Mouse (Mus musculus): ENCODE data around the gene Sardh. TPM values are rescaled to one million over a fixed set of nuclear protein-coding genes. Genes with fewer than 3 reads are reported as not detected.

Gene Sardh
- polyA plus RNA-seq, 1 experiment from 2014 or later, result 3.1 TPM

- 69% methylated on average over 2 of the region's 2 CpGs for WGBS
- Histone ChIP-seq H3K36me3 (no peaks in the 10 kb centered on the region), H3K9me3 (replicated peaks) (no peaks in the 10 kb centered on the region), H3K27me3 (ENCODE audit: low read depth, poor library complexity, severe bottlenecking) (no peaks in the 10 kb centered on the region), H3K4me3 (no peak overlapping the region), H3K27ac (0 out of 2 replicates have a peak overlapping the region, but pooled peaks have one; percentile 0), H3K4me1 (peaks cover 15% of the 10 kb centered on the region; the same call in 1 of the 2 replicates)
- DNase-seq (ENCODE audit: low spot score), result no peak
These were observed 662 bp downstream of the Sardh start for GRCm38 (mm10) chr2:27247487-27247863.

- WGBS, result 59% methylated on average over 7 of the region's 7 CpGs
- no peak for DNase-seq (ENCODE audit: low spot score)
- Histone ChIP-seq H3K36me3 (no peaks in the 10 kb centered on the region), H3K27me3 (ENCODE audit: low read depth, poor library complexity, severe bottlenecking) (no peaks in the 10 kb centered on the region), H3K9me3 (replicated peaks) (no peaks in the 10 kb centered on the region), H3K4me1 (peaks cover 15% of the 10 kb centered on the region; the same call in 1 of the 2 replicates), H3K4me3 (no peak overlapping the region), H3K27ac (0 out of 2 replicates have a peak overlapping the region, but pooled peaks have one; percentile 0)
These were observed 1.2 kb downstream of the Sardh start for GRCm38 (mm10) chr2:27246712-27247486.

GRCm38 (mm10) chr2:27245947-27246346 is 2.2 kb downstream of the Sardh start:
- Histone ChIP-seq H3K9me3 (replicated peaks) (no peaks in the 10 kb centered on the region), H3K4me1 (peaks cover 15% of the 10 kb centered on the region; the same call in 1 of the 2 replicates), H3K27me3 (ENCODE audit: low read depth, poor library complexity, severe bottlenecking) (no peaks in the 10 kb centered on the region), H3K4me3 (no peak overlapping the region), H3K27ac (no peak overlapping the region), H3K36me3 (no peaks in the 10 kb centered on the region)
- WGBS, result 72% methylated on average over 7 of the region's 7 CpGs
- DNase-seq (ENCODE audit: low spot score), result no peak

- Histone ChIP-seq H3K27me3 (ENCODE audit: low read depth, poor library complexity, severe bottlenecking) (peaks cover 6% of the 10 kb centered on the region; the same call in 1 of the 2 replicates), H3K27ac (no peak overlapping the region), H3K4me1 (peaks cover 14% of the 10 kb centered on the region), H3K36me3 (no peaks in the 10 kb centered on the region), H3K4me3 (no peak overlapping the region), H3K9me3 (replicated peaks) (no peaks in the 10 kb centered on the region)
- 26% methylated on average over 4 of the region's 4 CpGs for WGBS
- peak; percentile 82 for DNase-seq (ENCODE audit: low spot score)
These were observed 10.8 kb downstream of the Sardh start for GRCm38 (mm10) chr2:27237342-27237741.

- peak; percentile 83 for DNase-seq (ENCODE audit: low spot score)
- H3K4me1 ChIP-seq, result peaks cover 21% of the 10 kb centered on the region
- no peaks in the 10 kb centered on the region for H3K36me3 ChIP-seq
- H3K27me3 ChIP-seq (ENCODE audit: low read depth, poor library complexity, severe bottlenecking), result peaks cover 6% of the 10 kb centered on the region; the same call in 1 of the 2 replicates
- no peaks in the 10 kb centered on the region for H3K9me3 ChIP-seq (replicated peaks)
- H3K4me3 ChIP-seq, result no peak overlapping the region
- H3K27ac ChIP-seq, result peak overlapping the region; percentile 62
- 29% methylated on average over 3 of the region's 3 CpGs for WGBS
These were observed 12.4 kb downstream of the Sardh start for GRCm38 (mm10) chr2:27235729-27236128.

- Histone ChIP-seq H3K4me1 (peaks cover 21% of the 10 kb centered on the region), H3K27me3 (ENCODE audit: low read depth, poor library complexity, severe bottlenecking) (peaks cover 6% of the 10 kb centered on the region; the same call in 1 of the 2 replicates), H3K27ac (peak overlapping the region; percentile 66), H3K4me3 (no peak overlapping the region), H3K9me3 (replicated peaks) (no peaks in the 10 kb centered on the region), H3K36me3 (no peaks in the 10 kb centered on the region)
- no peak for DNase-seq (ENCODE audit: low spot score)
- 24% methylated on average over 7 of the region's 7 CpGs for WGBS
These were observed 15.8 kb downstream of the Sardh start for GRCm38 (mm10) chr2:27232376-27232775.

GRCm38 (mm10) chr2:27229481-27230105 is 18.5 kb downstream of the Sardh start:
- Histone ChIP-seq H3K27ac (no peak overlapping the region), H3K4me1 (peaks cover 35% of the 10 kb centered on the region), H3K36me3 (no peaks in the 10 kb centered on the region), H3K9me3 (replicated peaks) (no peaks in the 10 kb centered on the region), H3K27me3 (ENCODE audit: low read depth, poor library complexity, severe bottlenecking) (no peaks in the 10 kb centered on the region), H3K4me3 (no peak overlapping the region)
- no peak for DNase-seq (ENCODE audit: low spot score)
- WGBS, result 87% methylated on average over 2 of the region's 2 CpGs

GRCm38 (mm10) chr2:27228809-27229480 is 19.2 kb downstream of the Sardh start:
- no peaks in the 10 kb centered on the region for H3K27me3 ChIP-seq (ENCODE audit: low read depth, poor library complexity, severe bottlenecking)
- 80% methylated on average over 5 of the region's 5 CpGs for WGBS
- H3K4me1 ChIP-seq, result peaks cover 33% of the 10 kb centered on the region
- DNase-seq (ENCODE audit: low spot score), result no peak
- H3K36me3 ChIP-seq, result no peaks in the 10 kb centered on the region
- H3K27ac ChIP-seq, result no peak overlapping the region
- H3K4me3 ChIP-seq, result no peak overlapping the region
- no peaks in the 10 kb centered on the region for H3K9me3 ChIP-seq (replicated peaks)

- Histone ChIP-seq H3K4me1 (peaks cover 23% of the 10 kb centered on the region), H3K27me3 (ENCODE audit: low read depth, poor library complexity, severe bottlenecking) (no peaks in the 10 kb centered on the region), H3K4me3 (no peak overlapping the region), H3K27ac (peak overlapping the region; percentile 50), H3K9me3 (replicated peaks) (no peaks in the 10 kb centered on the region), H3K36me3 (no peaks in the 10 kb centered on the region)
- 76% methylated on average over 7 of the region's 7 CpGs for WGBS
- DNase-seq (ENCODE audit: low spot score), result no peak
These were observed 21.6 kb downstream of the Sardh start for GRCm38 (mm10) chr2:27226572-27226971.

GRCm38 (mm10) chr2:27223012-27223421 is 25.1 kb downstream of the Sardh start:
- DNase-seq (ENCODE audit: low spot score), result no peak
- Histone ChIP-seq H3K27ac (peak overlapping the region; percentile 15; the same call in 1 of the 2 replicates), H3K27me3 (ENCODE audit: low read depth, poor library complexity, severe bottlenecking) (no peaks in the 10 kb centered on the region), H3K4me1 (peaks cover 27% of the 10 kb centered on the region), H3K4me3 (no peak overlapping the region), H3K9me3 (replicated peaks) (no peaks in the 10 kb centered on the region), H3K36me3 (no peaks in the 10 kb centered on the region)
- 86% methylated on average over 7 of the region's 7 CpGs for WGBS

GRCm38 (mm10) chr2:27218569-27218968 is 29.6 kb downstream of the Sardh start:
- Histone ChIP-seq H3K27me3 (ENCODE audit: low read depth, poor library complexity, severe bottlenecking) (no peaks in the 10 kb centered on the region), H3K4me3 (no peak overlapping the region), H3K36me3 (no peaks in the 10 kb centered on the region), H3K4me1 (peaks cover 23% of the 10 kb centered on the region), H3K27ac (no peak overlapping the region; the same call in 1 of the 2 replicates), H3K9me3 (replicated peaks) (no peaks in the 10 kb centered on the region)
- DNase-seq (ENCODE audit: low spot score), result no peak
- 75% methylated on average over 8 of the region's 8 CpGs for WGBS

- Histone ChIP-seq H3K36me3 (no peaks in the 10 kb centered on the region), H3K27me3 (ENCODE audit: low read depth, poor library complexity, severe bottlenecking) (no peaks in the 10 kb centered on the region), H3K27ac (peak overlapping the region; percentile 44), H3K4me1 (peaks cover 26% of the 10 kb centered on the region), H3K4me3 (no peak overlapping the region), H3K9me3 (replicated peaks) (no peaks in the 10 kb centered on the region)
- no peak for DNase-seq (ENCODE audit: low spot score)
- WGBS, result 76% methylated on average over 2 of the region's 2 CpGs
These were observed 30.0 kb downstream of the Sardh start for GRCm38 (mm10) chr2:27218121-27218544.

- H3K27me3 ChIP-seq (ENCODE audit: low read depth, poor library complexity, severe bottlenecking), result no peaks in the 10 kb centered on the region
- no peak overlapping the region for H3K4me3 ChIP-seq
- H3K9me3 ChIP-seq (replicated peaks), result no peaks in the 10 kb centered on the region
- H3K27ac ChIP-seq, result 0 out of 2 replicates have a peak overlapping the region, but pooled peaks have one; percentile 56
- DNase-seq (ENCODE audit: low spot score), result no peak
- H3K4me1 ChIP-seq, result peaks cover 49% of the 10 kb centered on the region
- no peaks in the 10 kb centered on the region for H3K36me3 ChIP-seq
- 85% methylated on average over 2 of the region's 2 CpGs for WGBS
These were observed 32.6 kb downstream of the Sardh start for GRCm38 (mm10) chr2:27215537-27215936.

Measured in limb, embryonic 10.5 days (tissue).